Mouse (Mus musculus) liver, embryonic 13.5 days (tissue): ENCODE data around the gene Selplg. TPM values are rescaled to one million over a fixed set of nuclear protein-coding genes. Genes with fewer than 3 reads are reported as not detected.

Source experiments
- ATAC-seq: fragments of 200-750 bp; cut with Nextera tagmentation; 2 replicates; pipeline ENCODE4 v1.8.0; 2017; ENCODE audit warnings: low read depth, mild to moderate bottlenecking, moderate number of reproducible peaks, moderate library complexity
- DNase-seq: peaks from one replicate; pipeline ENCODE4 v3.0.0; 2022
- H3K27ac ChIP-seq: fragments of 300-500 bp; sonication (generic); 2 replicates; pipeline ENCODE4 v1.5.1; 2015; ENCODE audit warnings: moderate library complexity, mild to moderate bottlenecking, inconsistent platforms
- H3K27me3 ChIP-seq: fragments of 300-500 bp; sonication (generic); 2 replicates; pipeline ENCODE4 v1.6.1; 2015; ENCODE audit warnings: mild to moderate bottlenecking, inconsistent platforms
- H3K36me3 ChIP-seq: fragments of 300-500 bp; sonication (generic); 2 replicates; pipeline ENCODE4 v1.6.1; 2015; ENCODE audit warnings: mild to moderate bottlenecking, inconsistent platforms
- H3K4me1 ChIP-seq: fragments of 300-500 bp; sonication (generic); replicated peaks from 2 replicates; pipeline ENCODE4 v1.6.1; 2015; ENCODE audit warnings: inconsistent platforms
- H3K4me2 ChIP-seq: fragments of 300-500 bp; sonication (generic); 2 replicates; pipeline ENCODE4 v1.6.1; 2015; ENCODE audit warnings: inconsistent platforms, mild to moderate bottlenecking, moderate library complexity
- H3K4me3 ChIP-seq: fragments of 300-500 bp; sonication (generic); replicated peaks from 2 replicates; pipeline ENCODE4 v1.5.1; 2015; ENCODE audit warnings: mild to moderate bottlenecking, inconsistent platforms
- H3K9ac ChIP-seq: fragments of 300-500 bp; sonication (generic); 2 replicates; pipeline ENCODE4 v1.6.1; 2015; ENCODE audit warnings: mild to moderate bottlenecking, inconsistent platforms
- H3K9me3 ChIP-seq: fragments of 300-500 bp; sonication (generic); replicated peaks from 2 replicates; pipeline ENCODE4 v1.6.1; 2016; ENCODE audit warnings: inconsistent platforms
- WGBS: fragments of 180-500 bp; shearing (Covaris S2); methylation state at CpG from one replicate; pipeline ENCODE4 v1.1.7; 2015; ENCODE audit not compliant: insufficient replicate concordance; 5-methylcytosine and 5-hydroxymethylcytosine counted together
- polyA plus RNA-seq: library from polyadenylated mRNA; unstranded; fragments of >200 nt; fragmentation: Nextera tagmentation; extraction: Ambion mirVana; gene quantifications from 2 replicates; pipeline ENCODE4 v1.2.1, GENCODE M21; 2015

The Selplg gene
- polyA plus RNA-seq, result 10.1 and 11.6 TPM in 2 replicates

DNA sequence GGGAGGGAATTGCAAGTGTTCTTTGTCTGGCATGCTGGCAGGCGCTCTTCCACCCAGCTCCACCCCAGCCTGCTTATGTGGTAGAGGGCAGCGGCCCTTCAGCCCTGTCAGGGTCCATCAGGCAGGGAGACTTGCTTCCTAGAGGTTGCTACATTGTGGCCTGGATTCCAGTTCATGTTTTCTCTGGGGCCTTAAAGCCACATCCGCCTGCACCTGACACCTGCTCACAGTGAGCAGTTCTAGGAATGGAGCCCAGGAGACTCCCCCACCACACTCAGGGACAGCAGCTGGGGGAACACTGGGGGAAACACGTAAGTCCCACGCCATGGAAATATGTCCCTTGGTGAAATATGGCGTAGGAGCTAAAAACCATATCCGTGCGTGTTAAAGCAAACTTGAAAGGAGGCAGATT lies at the start of gene Selplg:
Gene Selplg, minus strand, starts transcription at position 155 of the 412 bp plus-strand sequence.
- Histone ChIP-seq H3K9ac (no peak within 1 kb of the TSS), H3K36me3 (no peaks in the 10 kb centered on the region), H3K27ac (no peak within 1 kb of the TSS), H3K4me2 (no peak within 1 kb of the TSS), H3K27me3 (no peaks in the 10 kb centered on the region), H3K4me3 (no peak within 1 kb of the TSS), H3K4me1 (peaks cover 37% of the 10 kb centered on the region), H3K9me3 (no peaks in the 10 kb centered on the region)
- DNase-seq (no peak), ATAC-seq (no peak)
- 45% methylated on average over 8 of the region's 8 CpGs for WGBS

DNA sequence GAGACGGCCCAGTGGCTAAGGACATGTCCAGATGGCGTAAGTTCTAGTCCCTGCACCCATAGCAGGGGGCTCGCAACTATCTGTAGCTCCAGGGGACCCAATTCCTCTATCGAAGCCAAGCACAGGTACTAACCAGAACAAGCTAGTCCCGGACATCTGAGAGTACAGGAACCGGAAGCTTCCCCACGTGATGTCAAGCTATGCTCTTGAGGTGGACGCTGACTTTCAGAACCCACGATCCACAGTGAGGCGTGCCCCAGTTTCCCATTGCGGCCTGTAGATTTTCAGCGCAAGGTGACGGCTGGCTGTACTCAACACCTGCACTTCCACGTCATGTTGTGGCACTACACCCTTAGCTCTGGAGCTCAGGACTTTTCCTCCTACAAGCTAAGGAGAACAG lies 48.7 kb upstream of the Selplg start:
- no peak overlapping the region for H3K4me2 ChIP-seq
- 88% methylated on average over 14 of the region's 14 CpGs for WGBS
- no peak overlapping the region for H3K9ac ChIP-seq
- no peaks in the 10 kb centered on the region for H3K9me3 ChIP-seq
- no peak overlapping the region for H3K4me3 ChIP-seq
- no peak for ATAC-seq
- peaks cover 58% of the 10 kb centered on the region for H3K4me1 ChIP-seq
- no peak for DNase-seq
- H3K27me3 ChIP-seq, result no peaks in the 10 kb centered on the region
- no peak overlapping the region; the same call in 1 of the 2 replicates for H3K27ac ChIP-seq
- H3K36me3 ChIP-seq, result peaks cover 41% of the 10 kb centered on the region

DNA sequence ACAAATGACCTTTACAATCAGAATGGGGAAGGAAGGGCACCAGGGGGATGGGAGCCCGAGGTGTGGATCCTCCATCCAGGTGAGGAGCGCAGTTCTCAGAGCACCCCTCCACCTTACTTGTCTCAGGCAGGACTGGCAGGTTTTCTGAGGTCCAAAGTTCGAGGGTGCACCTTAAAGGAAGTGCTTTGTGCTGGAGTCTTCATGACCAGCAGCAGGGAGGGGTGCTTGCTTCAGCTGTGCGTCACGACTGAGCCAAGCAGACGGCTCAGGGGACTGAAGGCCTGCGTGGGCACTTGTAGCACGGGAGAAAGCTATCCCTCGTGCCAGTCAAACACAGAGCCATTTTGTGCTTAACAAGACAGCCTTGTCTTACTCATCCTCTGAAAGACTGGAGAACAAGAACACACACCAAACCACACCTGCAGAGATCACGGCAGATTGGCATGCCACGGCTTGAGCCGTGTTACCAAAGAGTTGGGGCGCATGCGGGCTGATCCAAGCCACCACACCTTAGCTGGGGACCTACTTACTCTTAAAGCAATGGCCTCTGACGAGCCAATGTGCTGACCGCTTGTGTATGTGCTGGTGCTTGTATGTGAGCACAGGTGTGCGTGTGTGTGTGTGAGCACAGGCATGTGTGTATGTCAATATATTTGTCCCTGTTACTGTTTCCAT lies 46.6 kb upstream of the Selplg start:
- Histone ChIP-seq H3K27ac (no peak overlapping the region), H3K27me3 (no peaks in the 10 kb centered on the region), H3K9ac (no peak overlapping the region), H3K4me3 (no peak overlapping the region), H3K36me3 (peaks cover 52% of the 10 kb centered on the region), H3K4me1 (peaks cover 48% of the 10 kb centered on the region), H3K4me2 (no peak overlapping the region), H3K9me3 (no peaks in the 10 kb centered on the region)
- WGBS, result 85% methylated on average over 17 of the region's 17 CpGs
- ATAC-seq, result no peak
- no peak for DNase-seq

DNA sequence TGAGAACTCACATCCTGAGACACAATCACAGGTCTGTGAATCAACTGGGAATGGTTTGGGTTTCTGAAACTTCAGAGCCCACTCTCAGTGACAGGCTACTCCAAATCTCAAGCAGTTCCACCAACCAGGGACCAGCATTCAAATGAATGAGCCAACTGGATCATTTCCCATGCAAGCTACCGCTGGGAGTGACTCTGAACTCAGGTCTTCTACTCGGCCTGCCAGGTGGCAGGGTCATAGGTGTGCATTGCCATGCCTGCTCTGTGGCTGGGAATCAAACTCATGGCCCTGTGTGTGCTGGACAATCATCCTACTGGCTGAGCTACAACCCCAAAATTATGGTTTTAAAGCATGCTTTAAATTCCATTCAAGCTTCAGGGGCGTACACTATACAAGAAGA lies 45.1 kb upstream of the Selplg start:
- no peak overlapping the region for H3K4me3 ChIP-seq
- no peak overlapping the region for H3K4me2 ChIP-seq
- no peaks in the 10 kb centered on the region for H3K9me3 ChIP-seq
- H3K36me3 ChIP-seq, result peaks cover 52% of the 10 kb centered on the region
- H3K9ac ChIP-seq, result no peak overlapping the region
- 70% methylated on average over 3 of the region's 3 CpGs for WGBS
- ATAC-seq (no peak), DNase-seq (no peak)
- no peaks in the 10 kb centered on the region for H3K27me3 ChIP-seq
- H3K27ac ChIP-seq, result no peak overlapping the region
- H3K4me1 ChIP-seq, result peaks cover 46% of the 10 kb centered on the region

DNA sequence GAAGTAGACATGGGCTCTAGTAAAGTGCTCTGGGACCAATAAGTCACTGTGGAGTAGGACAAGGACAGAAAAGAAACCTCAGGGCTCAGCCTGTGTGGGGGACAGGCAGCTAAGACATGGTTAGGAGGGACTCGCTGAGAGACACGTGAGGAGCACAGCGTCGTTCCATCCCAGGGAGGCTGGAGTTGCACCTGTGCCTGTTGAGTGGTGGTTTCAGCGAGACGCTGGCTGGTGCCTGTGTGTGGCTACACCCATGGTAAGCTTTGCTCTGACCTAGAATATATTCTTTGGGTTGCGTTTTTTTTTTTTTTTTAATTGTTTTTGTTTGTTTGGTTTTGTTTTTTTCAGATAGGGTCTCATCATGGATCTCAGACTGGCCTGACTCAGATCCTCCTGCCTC lies 43.7 kb upstream of the Selplg start:
- 81% methylated on average over 7 of the region's 7 CpGs for WGBS
- ATAC-seq (no peak), DNase-seq (no peak)
- no peaks in the 10 kb centered on the region for H3K9me3 ChIP-seq
- H3K9ac ChIP-seq, result no peak overlapping the region
- H3K4me3 ChIP-seq, result no peak overlapping the region
- H3K36me3 ChIP-seq, result peaks cover 42% of the 10 kb centered on the region
- H3K4me2 ChIP-seq, result no peak overlapping the region
- no peak overlapping the region for H3K27ac ChIP-seq
- peaks cover 54% of the 10 kb centered on the region for H3K4me1 ChIP-seq
- no peaks in the 10 kb centered on the region for H3K27me3 ChIP-seq

DNA sequence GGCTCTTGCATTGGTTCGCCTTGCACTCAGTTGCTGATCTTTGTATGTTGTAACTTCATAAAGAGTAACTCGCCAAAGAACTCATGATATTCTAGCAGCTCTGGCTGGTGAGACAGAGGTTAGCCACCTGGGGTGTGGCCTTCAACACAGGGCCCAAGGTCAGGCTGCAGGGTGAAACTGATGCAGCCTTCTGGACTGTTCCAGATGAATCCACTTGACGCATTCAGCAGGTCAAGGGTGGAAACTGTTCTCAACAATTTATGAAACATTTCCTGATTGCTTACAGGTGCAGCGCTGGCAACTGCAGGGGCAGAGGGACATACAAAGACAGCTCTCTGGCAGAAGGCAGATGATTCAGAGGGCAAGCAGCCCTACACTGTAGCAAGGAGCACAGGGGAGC lies 43.2 kb upstream of the Selplg start:
- Histone ChIP-seq H3K27me3 (no peaks in the 10 kb centered on the region), H3K36me3 (peaks cover 38% of the 10 kb centered on the region), H3K27ac (no peak overlapping the region), H3K9ac (no peak overlapping the region), H3K4me3 (no peak overlapping the region), H3K4me2 (no peak overlapping the region), H3K9me3 (no peaks in the 10 kb centered on the region), H3K4me1 (peaks cover 60% of the 10 kb centered on the region)
- DNase-seq (no peak), ATAC-seq (no peak)
- 85% methylated on average over 4 of the region's 4 CpGs for WGBS

DNA sequence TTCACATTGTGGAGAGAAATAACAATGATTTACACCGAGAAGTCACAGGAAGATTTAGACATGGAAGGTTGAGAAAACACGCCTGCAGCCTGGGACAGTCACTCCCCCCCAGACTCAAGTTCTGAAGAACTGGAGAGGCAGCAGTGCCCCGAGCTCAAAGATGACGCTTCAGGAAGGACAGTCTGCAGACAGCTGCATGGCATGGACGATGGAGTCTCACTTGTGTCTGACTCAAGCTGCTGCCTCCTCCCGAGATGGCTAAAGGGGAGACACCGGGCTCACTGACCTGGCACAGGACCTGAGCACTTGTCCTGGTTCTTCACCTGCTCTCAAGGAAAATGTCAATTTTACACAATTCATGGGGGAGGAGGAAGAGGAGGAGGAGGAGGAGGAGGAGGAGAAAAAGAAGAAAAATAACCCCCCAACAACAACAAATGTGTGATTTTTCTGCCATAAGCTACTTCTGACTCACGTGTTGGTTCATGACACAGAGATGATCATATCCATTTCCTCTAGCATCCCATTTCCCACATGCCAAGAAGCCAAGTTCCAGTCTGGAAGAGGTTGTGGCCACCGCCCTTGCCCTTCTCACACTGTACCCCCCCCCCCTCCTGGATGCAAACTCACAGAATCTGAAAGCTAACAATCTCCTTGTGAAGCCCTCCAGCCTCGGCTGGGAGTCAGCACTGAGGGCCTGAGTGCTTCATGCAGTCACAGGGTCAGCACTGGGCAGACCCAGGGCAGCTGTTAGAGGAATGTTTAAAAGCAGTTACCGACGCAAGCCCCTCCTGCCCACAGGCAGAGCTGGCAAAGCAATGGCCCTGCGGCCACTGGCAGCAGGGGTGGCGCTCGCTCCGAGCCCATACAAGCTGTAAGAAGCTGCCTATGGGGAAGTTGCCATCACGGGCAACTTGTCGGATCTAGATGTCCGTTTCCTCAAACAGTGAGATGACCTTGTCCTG lies 41.9 kb upstream of the Selplg start:
- Histone ChIP-seq H3K27me3 (no peaks in the 10 kb centered on the region), H3K4me3 (no peak overlapping the region), H3K36me3 (peaks cover 25% of the 10 kb centered on the region), H3K9ac (no peak overlapping the region), H3K4me2 (no peak overlapping the region), H3K27ac (peak overlapping the region; percentile 45; the same call in 1 of the 2 replicates), H3K9me3 (no peaks in the 10 kb centered on the region), H3K4me1 (peaks cover 71% of the 10 kb centered on the region)
- DNase-seq (no peak), ATAC-seq (no peak)
- 71% methylated on average over 19 of the region's 19 CpGs for WGBS

DNA sequence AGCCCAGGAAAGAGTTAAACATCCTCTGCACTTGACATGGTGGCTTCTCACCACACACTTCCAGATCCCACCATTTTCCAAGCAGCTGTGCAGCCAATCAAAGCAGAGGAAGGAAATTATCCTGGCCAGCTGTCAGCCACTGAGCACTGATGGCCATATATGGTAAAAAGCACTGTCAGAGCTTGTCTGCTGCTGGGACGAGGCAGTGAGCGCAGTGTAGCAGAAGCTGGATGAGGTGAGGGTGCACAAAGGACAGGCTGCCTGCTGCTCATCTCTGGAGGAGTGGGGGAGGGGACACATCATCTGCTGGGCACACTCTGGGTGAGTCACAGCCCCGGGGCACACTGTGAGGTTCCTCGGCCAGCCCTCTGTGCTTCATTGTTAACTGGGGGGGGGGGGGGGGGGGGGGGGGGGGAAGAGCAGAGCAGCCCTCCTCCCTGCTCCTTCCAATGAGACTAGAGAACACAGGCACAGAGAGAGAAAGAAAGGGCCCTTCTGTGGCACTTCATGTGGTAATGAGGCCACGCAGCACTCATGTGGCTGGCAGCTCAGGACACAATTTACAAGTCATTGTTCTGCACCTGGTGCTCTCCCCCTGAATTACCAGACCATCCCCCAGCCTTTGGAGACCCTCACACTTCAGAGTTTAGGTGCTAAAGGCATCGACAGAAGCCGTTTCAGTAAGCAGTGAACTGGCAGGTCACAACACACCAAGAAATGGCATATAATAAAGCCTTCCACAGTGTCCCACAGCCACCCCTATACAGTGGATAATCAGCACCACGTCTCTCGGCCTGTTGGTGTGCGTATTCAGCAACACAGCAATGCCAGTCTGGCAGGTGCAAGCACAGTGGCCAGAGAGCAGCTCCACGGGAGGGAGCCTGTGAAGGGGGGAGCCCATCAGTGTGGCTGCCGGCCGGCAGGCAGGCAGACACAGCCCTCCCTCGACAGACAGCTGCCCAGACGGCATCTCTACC lies 40.8 kb upstream of the Selplg start:
- ATAC-seq, result peak; percentile 72
- 36% methylated on average over 13 of the region's 15 CpGs for WGBS
- Histone ChIP-seq H3K27me3 (no peaks in the 10 kb centered on the region), H3K4me2 (0 out of 2 replicates have a peak overlapping the region, but pooled peaks have one; percentile 5), H3K4me1 (peaks cover 72% of the 10 kb centered on the region), H3K9me3 (no peaks in the 10 kb centered on the region), H3K4me3 (no peak overlapping the region), H3K27ac (peak overlapping the region; percentile 50), H3K9ac (no peak overlapping the region; the same call in 1 of the 2 replicates), H3K36me3 (peaks cover 16% of the 10 kb centered on the region)
- DNase-seq, result peak; percentile 28

DNA sequence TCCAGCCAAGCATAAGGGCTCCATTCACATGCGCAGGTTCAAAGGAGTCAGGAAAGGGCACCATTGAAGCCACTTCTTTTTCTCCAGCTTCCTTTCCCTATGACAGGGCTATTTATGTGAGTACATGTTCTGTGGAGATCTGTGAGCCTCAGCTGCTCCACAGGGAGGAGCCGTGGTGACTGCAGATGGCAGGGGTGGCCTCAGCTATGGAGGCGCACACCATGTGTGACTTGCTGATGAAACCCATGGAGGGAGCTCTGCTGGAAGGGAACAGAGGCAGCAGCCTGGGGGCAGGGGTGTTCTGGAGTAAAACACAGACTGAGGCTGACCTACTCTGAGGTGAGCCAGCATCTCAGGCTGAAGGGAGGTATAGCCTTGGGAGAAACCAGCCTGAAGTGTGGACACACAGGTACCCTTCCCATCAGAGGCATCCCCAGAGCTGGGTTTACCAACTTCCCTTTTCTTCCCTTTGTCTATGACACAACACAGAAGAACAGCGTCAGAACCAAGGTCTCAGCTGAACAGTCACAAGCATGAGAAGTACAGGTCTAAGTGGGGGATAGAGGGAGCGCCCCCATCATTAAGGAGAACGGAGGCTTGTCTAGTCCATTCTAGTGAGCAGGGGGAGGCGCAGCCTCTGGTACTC lies 39.6 kb upstream of the Selplg start:
- WGBS, result 63% methylated on average over 7 of the region's 7 CpGs
- Histone ChIP-seq H3K4me3 (no peak overlapping the region), H3K9ac (no peak overlapping the region), H3K36me3 (peaks cover 16% of the 10 kb centered on the region), H3K27me3 (no peaks in the 10 kb centered on the region), H3K9me3 (no peaks in the 10 kb centered on the region), H3K4me2 (no peak overlapping the region), H3K27ac (peak overlapping the region; percentile 65), H3K4me1 (peaks cover 68% of the 10 kb centered on the region)
- ATAC-seq (no peak), DNase-seq (no peak)

DNA sequence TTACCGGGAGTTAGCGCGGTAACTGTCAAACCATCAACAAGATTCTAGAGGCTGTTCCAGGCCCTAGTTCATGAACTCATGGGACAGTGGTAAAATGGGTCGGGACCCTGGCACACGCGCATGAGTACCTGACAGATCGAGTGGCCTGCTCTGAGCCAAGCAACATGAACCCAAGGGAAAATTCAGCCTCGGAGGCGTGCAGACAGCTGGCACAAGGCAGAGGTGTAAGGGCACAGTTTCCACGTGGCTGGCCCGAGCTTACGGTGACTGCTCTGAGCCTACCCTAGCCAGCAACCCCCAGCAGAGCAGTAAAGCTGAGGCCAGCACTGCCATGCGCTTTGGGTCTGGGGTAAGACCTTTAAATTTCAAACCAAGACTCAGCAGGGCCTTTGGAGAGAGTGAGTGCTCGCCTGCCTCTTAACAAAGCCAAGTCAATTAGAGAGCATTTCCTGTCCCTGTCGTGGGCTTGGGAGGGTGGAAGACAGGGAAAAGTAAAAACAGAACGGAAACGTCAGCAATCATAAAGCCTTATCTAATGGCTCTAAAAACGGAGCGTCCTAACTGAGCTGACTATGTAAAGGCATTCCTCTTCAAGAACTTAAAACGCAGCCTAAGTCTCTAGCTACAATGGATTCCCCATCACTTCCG lies 38.1 kb upstream of the Selplg start:
- peak overlapping the region; percentile 70 for H3K27ac ChIP-seq
- H3K9ac ChIP-seq, result no peak overlapping the region
- ATAC-seq (no peak), DNase-seq (no peak)
- no peak overlapping the region for H3K4me2 ChIP-seq
- H3K4me3 ChIP-seq, result no peak overlapping the region
- 43% methylated on average over 21 of the region's 21 CpGs for WGBS
- no peaks in the 10 kb centered on the region for H3K27me3 ChIP-seq
- peaks cover 75% of the 10 kb centered on the region for H3K4me1 ChIP-seq
- H3K9me3 ChIP-seq, result no peaks in the 10 kb centered on the region
- peaks cover 6% of the 10 kb centered on the region for H3K36me3 ChIP-seq
